Mouse (Mus musculus): ENCODE measurements around the gene Muc4. TPM values are rescaled to one million over a fixed set of nuclear protein-coding genes. Genes with fewer than 3 reads are reported as not detected.

Muc4 gene
- polyA plus RNA-seq (2014; fragmentation: Nextera tagmentation; extraction: Ambion mirVana) = 0.49 and 0.54 TPM in 2 replicates

- no peak within 1 kb of the TSS for H3K4me2 ChIP-seq (ENCODE audit: low read depth)
- DNase-seq (ENCODE audit: low spot score) = no peak
- no peak for ATAC-seq (ENCODE audit: insufficient read depth, low FRiP score, low TSS enrichment)
- no peaks in the 10 kb centered on the region for H3K36me3 ChIP-seq (ENCODE audit: control insufficient read depth, insufficient read depth, low read length)
- no peaks in the 10 kb centered on the region for H3K4me1 ChIP-seq (ENCODE audit: control insufficient read depth, insufficient read depth, low read length)
- H3K9ac ChIP-seq (ENCODE audit: low read length) = no peak within 1 kb of the TSS
- no peak within 1 kb of the TSS for H3K4me3 ChIP-seq (ENCODE audit: low read depth, low read length)
- no peaks in the 10 kb centered on the region for H3K27me3 ChIP-seq (ENCODE audit: control insufficient read depth, insufficient read depth, low read length)
- no peak within 1 kb of the TSS for H3K27ac ChIP-seq (ENCODE audit: low read depth, low read length)
- WGBS = 90% methylated on average over 2 of the region's 2 CpGs
- H3K9me3 ChIP-seq (ENCODE audit: control insufficient read depth, low read length) = no peaks in the 10 kb centered on the region
Measured at GRCm38 (mm10) chr16:32735586-32735985, at the start of gene Muc4. Gene Muc4, plus strand, starts transcription at chr16:32735886.

- no peak overlapping the region for H3K4me3 ChIP-seq (ENCODE audit: low read depth, low read length)
- H3K4me2 ChIP-seq (ENCODE audit: low read depth) = no peak overlapping the region
- DNase-seq (ENCODE audit: low spot score) (no peak), ATAC-seq (ENCODE audit: insufficient read depth, low FRiP score, low TSS enrichment) (no peak)
- WGBS = 65% methylated on average over 5 of the region's 5 CpGs
- no peaks in the 10 kb centered on the region for H3K27me3 ChIP-seq (ENCODE audit: control insufficient read depth, insufficient read depth, low read length)
- H3K36me3 ChIP-seq (ENCODE audit: control insufficient read depth, insufficient read depth, low read length) = peaks cover 5% of the 10 kb centered on the region; the same call in 1 of the 2 replicates
- H3K9ac ChIP-seq (ENCODE audit: low read length) = no peak overlapping the region
- no peaks in the 10 kb centered on the region for H3K4me1 ChIP-seq (ENCODE audit: control insufficient read depth, insufficient read depth, low read length)
- no peak overlapping the region for H3K27ac ChIP-seq (ENCODE audit: low read depth, low read length)
- no peaks in the 10 kb centered on the region for H3K9me3 ChIP-seq (ENCODE audit: control insufficient read depth, low read length)
Measured at GRCm38 (mm10) chr16:32685998-32686397, 49.7 kb upstream of the Muc4 start.

GRCm38 (mm10) chr16:32687221-32687620 lies 48.5 kb upstream of the Muc4 start:
- DNase-seq (ENCODE audit: low spot score) (no peak), ATAC-seq (ENCODE audit: insufficient read depth, low FRiP score, low TSS enrichment) (no peak)
- Histone ChIP-seq H3K27ac (ENCODE audit: low read depth, low read length) (no peak overlapping the region), H3K36me3 (ENCODE audit: control insufficient read depth, insufficient read depth, low read length) (peaks cover 3% of the 10 kb centered on the region; the same call in 1 of the 2 replicates), H3K4me3 (ENCODE audit: low read depth, low read length) (no peak overlapping the region), H3K4me1 (ENCODE audit: control insufficient read depth, insufficient read depth, low read length) (no peaks in the 10 kb centered on the region), H3K4me2 (ENCODE audit: low read depth) (no peak overlapping the region), H3K9ac (ENCODE audit: low read length) (no peak overlapping the region), H3K27me3 (ENCODE audit: control insufficient read depth, insufficient read depth, low read length) (no peaks in the 10 kb centered on the region), H3K9me3 (ENCODE audit: control insufficient read depth, low read length) (no peaks in the 10 kb centered on the region)
- 81% methylated on average over 5 of the region's 5 CpGs for WGBS

- 57% methylated on average over 4 of the region's 4 CpGs for WGBS
- H3K27ac ChIP-seq (ENCODE audit: low read depth, low read length) = no peak overlapping the region
- no peak for DNase-seq (ENCODE audit: low spot score)
- H3K9me3 ChIP-seq (ENCODE audit: control insufficient read depth, low read length) = no peaks in the 10 kb centered on the region
- H3K4me3 ChIP-seq (ENCODE audit: low read depth, low read length) = no peak overlapping the region
- H3K4me2 ChIP-seq (ENCODE audit: low read depth) = no peak overlapping the region
- H3K36me3 ChIP-seq (ENCODE audit: control insufficient read depth, insufficient read depth, low read length) = no peaks in the 10 kb centered on the region
- H3K9ac ChIP-seq (ENCODE audit: low read length) = no peak overlapping the region
- no peak for ATAC-seq (ENCODE audit: insufficient read depth, low FRiP score, low TSS enrichment)
- no peaks in the 10 kb centered on the region for H3K4me1 ChIP-seq (ENCODE audit: control insufficient read depth, insufficient read depth, low read length)
- no peaks in the 10 kb centered on the region for H3K27me3 ChIP-seq (ENCODE audit: control insufficient read depth, insufficient read depth, low read length)
Measured at GRCm38 (mm10) chr16:32688770-32689169, 46.9 kb upstream of the Muc4 start.

- Histone ChIP-seq H3K36me3 (ENCODE audit: control insufficient read depth, insufficient read depth, low read length) (no peaks in the 10 kb centered on the region), H3K9me3 (ENCODE audit: control insufficient read depth, low read length) (no peaks in the 10 kb centered on the region), H3K4me2 (ENCODE audit: low read depth) (no peak overlapping the region), H3K4me1 (ENCODE audit: control insufficient read depth, insufficient read depth, low read length) (no peaks in the 10 kb centered on the region), H3K27me3 (ENCODE audit: control insufficient read depth, insufficient read depth, low read length) (no peaks in the 10 kb centered on the region), H3K9ac (ENCODE audit: low read length) (no peak overlapping the region), H3K4me3 (ENCODE audit: low read depth, low read length) (no peak overlapping the region), H3K27ac (ENCODE audit: low read depth, low read length) (no peak overlapping the region)
- DNase-seq (ENCODE audit: low spot score) (peak; percentile 62), ATAC-seq (ENCODE audit: insufficient read depth, low FRiP score, low TSS enrichment) (no peak)
- WGBS = 7% methylated on average over 9 of the region's 9 CpGs
Measured at GRCm38 (mm10) chr16:32689501-32689900, 46.2 kb upstream of the Muc4 start.

GRCm38 (mm10) chr16:32696841-32697464 lies 38.7 kb upstream of the Muc4 start:
- H3K9ac ChIP-seq (ENCODE audit: low read length) = no peak overlapping the region
- 46% methylated on average over 7 of the region's 7 CpGs for WGBS
- no peaks in the 10 kb centered on the region for H3K27me3 ChIP-seq (ENCODE audit: control insufficient read depth, insufficient read depth, low read length)
- H3K36me3 ChIP-seq (ENCODE audit: control insufficient read depth, insufficient read depth, low read length) = no peaks in the 10 kb centered on the region
- DNase-seq (ENCODE audit: low spot score) (no peak), ATAC-seq (ENCODE audit: insufficient read depth, low FRiP score, low TSS enrichment) (no peak)
- H3K9me3 ChIP-seq (ENCODE audit: control insufficient read depth, low read length) = no peaks in the 10 kb centered on the region
- no peaks in the 10 kb centered on the region for H3K4me1 ChIP-seq (ENCODE audit: control insufficient read depth, insufficient read depth, low read length)
- H3K27ac ChIP-seq (ENCODE audit: low read depth, low read length) = no peak overlapping the region
- no peak overlapping the region for H3K4me2 ChIP-seq (ENCODE audit: low read depth)
- H3K4me3 ChIP-seq (ENCODE audit: low read depth, low read length) = no peak overlapping the region

- ATAC-seq (ENCODE audit: insufficient read depth, low FRiP score, low TSS enrichment) (no peak), DNase-seq (ENCODE audit: low spot score) (no peak)
- WGBS = 89% methylated on average over 22 of the region's 22 CpGs
- no peak overlapping the region for H3K4me3 ChIP-seq (ENCODE audit: low read depth, low read length)
- no peaks in the 10 kb centered on the region for H3K4me1 ChIP-seq (ENCODE audit: control insufficient read depth, insufficient read depth, low read length)
- no peaks in the 10 kb centered on the region for H3K9me3 ChIP-seq (ENCODE audit: control insufficient read depth, low read length)
- H3K27ac ChIP-seq (ENCODE audit: low read depth, low read length) = no peak overlapping the region
- no peaks in the 10 kb centered on the region for H3K36me3 ChIP-seq (ENCODE audit: control insufficient read depth, insufficient read depth, low read length)
- H3K27me3 ChIP-seq (ENCODE audit: control insufficient read depth, insufficient read depth, low read length) = no peaks in the 10 kb centered on the region
- no peak overlapping the region for H3K9ac ChIP-seq (ENCODE audit: low read length)
- no peak overlapping the region for H3K4me2 ChIP-seq (ENCODE audit: low read depth)
Measured at GRCm38 (mm10) chr16:32697665-32698446, 37.8 kb upstream of the Muc4 start.

GRCm38 (mm10) chr16:32698550-32698949 lies 37.1 kb upstream of the Muc4 start:
- DNase-seq (ENCODE audit: low spot score) = no peak
- Histone ChIP-seq H3K4me3 (ENCODE audit: low read depth, low read length) (no peak overlapping the region), H3K4me2 (ENCODE audit: low read depth) (no peak overlapping the region), H3K9me3 (ENCODE audit: control insufficient read depth, low read length) (no peaks in the 10 kb centered on the region), H3K9ac (ENCODE audit: low read length) (no peak overlapping the region), H3K4me1 (ENCODE audit: control insufficient read depth, insufficient read depth, low read length) (no peaks in the 10 kb centered on the region), H3K36me3 (ENCODE audit: control insufficient read depth, insufficient read depth, low read length) (no peaks in the 10 kb centered on the region), H3K27ac (ENCODE audit: low read depth, low read length) (no peak overlapping the region), H3K27me3 (ENCODE audit: control insufficient read depth, insufficient read depth, low read length) (no peaks in the 10 kb centered on the region)
- WGBS = 27% methylated on average over 7 of the region's 7 CpGs
- no peak for ATAC-seq (ENCODE audit: insufficient read depth, low FRiP score, low TSS enrichment)
